Mouse (Mus musculus) brain, embryonic 14.5 days (tissue): ENCODE data around the gene Plxnd1. TPM values are rescaled to one million over a fixed set of nuclear protein-coding genes. Genes with fewer than 3 reads are reported as not detected.

ENCODE experiments used
- DNase-seq: peaks from one replicate; pipeline ENCODE4 v3.0.0-alpha.2; 2011; ENCODE audit warnings: low read depth
- CTCF ChIP-seq: fragments of 200-500 bp; IDR thresholded peaks from 2 replicates; pipeline ENCODE4 v1.5.1; 2012; ENCODE audit warnings: inconsistent platforms, mild to moderate bottlenecking, moderate library complexity, borderline replicate concordance; ENCODE audit not compliant: insufficient read depth, insufficient read length; ENCODE audit errors: extremely low read depth
- POLR2A ChIP-seq: fragments of 200-500 bp; IDR thresholded peaks from 2 replicates; pipeline ENCODE4 v1.6.1; 2012; ENCODE audit warnings: mild to moderate bottlenecking, inconsistent platforms, borderline replicate concordance; ENCODE audit not compliant: poor library complexity, insufficient read depth, insufficient read length, severe bottlenecking; ENCODE audit errors: extremely low read depth
- polyA plus RNA-seq: library from polyadenylated mRNA; depleted of rRNA; stranded (reverse); fragments of >200 nt; gene quantifications from 2 replicates; pipeline ENCODE4 v1.2.3, GENCODE M21; 2012

Gene Plxnd1
- polyA plus RNA-seq, 1 experiment = 38.5 TPM

DNA sequence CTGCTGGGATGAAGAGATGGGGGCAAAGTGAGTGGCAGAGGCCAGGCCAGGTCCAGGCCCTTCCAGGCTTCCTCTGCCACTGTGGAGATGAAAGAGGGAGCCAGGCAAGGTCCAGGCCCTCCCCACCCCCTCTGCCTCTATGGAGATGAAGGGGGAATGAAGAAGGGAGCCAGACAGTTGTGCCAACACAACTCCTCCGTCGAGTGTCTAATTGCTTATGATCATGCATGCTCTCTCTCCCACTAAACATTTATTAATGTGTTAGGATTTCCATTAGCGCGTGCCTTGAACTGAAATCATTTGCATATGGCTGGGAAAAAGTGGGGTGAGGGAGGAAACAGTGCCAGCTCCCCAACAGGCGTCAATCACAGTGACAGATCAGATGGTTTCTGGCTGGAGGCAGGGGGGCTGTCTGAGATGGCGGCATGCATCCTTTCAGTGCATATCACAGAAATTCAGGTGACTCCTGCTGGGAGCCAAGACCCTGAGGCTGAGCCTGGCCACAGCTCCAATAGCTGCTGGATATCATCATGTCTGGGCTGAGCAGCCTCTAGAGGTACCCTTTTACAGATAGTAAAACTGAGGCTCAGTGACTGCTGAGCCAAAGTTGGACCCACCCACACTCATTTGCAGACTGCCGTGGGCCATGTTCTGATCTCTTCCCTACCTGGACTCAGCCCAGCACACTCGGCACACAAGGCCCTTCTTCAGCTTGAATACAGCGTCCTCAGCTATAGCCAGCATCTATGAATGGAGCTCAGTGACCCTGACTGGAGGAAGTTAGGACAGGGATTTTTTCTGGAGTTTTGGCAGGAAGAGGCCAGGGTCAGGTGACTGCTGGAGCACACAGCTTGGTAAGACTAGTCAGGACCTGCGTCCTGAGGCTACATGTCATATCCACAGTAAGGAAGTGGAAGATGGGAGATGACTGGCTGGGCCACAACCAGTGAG, 67.2 kb downstream of the Plxnd1 start:
- DNase-seq = peak; percentile 85

GRCm38 (mm10) chr6:115926416-115926815, 68.4 kb downstream of the Plxnd1 start:
- peak; percentile 57 for DNase-seq
- TF ChIP-seq POLR2A (no peak), CTCF (no peak)

More for the DNA sequence above, 67.2 kb downstream of the Plxnd1 start:
- TF ChIP-seq CTCF = no peak

DNA sequence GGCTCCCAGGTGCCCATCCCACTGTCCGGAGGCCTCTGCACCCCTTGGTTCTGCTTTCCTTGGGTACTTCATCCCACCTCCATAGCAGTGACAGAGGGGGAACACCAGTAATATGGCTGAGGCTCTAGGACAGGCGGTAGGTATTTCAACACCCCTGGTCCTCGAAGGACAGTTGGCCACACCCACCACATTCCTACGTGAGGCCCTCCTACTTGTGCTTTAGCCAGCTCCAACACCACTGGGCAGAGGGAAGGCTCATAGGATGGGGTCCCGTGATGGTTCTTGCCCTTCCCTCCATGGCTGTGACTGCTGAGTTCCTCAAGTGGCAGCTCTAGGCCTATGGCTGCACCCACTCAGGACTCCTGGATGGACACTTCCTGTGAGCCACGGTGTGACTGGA, 70.0 kb downstream of the Plxnd1 start:
- no peak for DNase-seq
- no peak for TF ChIP-seq CTCF
- no peak for TF ChIP-seq POLR2A

GRCm38 (mm10) chr6:115919876-115920275, 74.9 kb downstream of the Plxnd1 start:
- no peak for DNase-seq
- TF ChIP-seq CTCF = no peak
- no peak for TF ChIP-seq POLR2A

- TF ChIP-seq CTCF = no peak
- TF ChIP-seq POLR2A = no peak
- DNase-seq = no peak
These were observed 76.2 kb downstream of the Plxnd1 start for GRCm38 (mm10) chr6:115918615-115919014.

DNA sequence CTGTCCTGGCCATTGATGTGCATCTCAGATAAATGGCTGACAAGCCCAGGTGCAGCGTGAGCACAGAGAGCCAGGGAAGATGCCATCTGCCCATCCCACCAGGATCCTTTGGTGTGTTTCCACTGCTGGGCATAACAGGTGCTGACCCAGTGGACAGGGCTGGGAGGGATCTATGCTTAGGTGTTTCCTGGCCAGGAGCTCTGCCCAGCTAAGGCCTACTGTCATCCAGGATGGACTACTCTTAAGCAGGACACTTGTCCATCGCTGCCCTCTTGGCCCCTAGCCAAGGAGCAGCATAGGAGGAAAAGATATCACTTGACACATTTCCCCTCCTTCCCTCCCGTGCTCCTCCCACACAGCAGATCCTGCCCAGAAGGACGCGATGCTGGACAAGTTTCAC, 78.2 kb downstream of the Plxnd1 start:
- no peak for DNase-seq
- TF ChIP-seq POLR2A = no peak
- TF ChIP-seq CTCF = no peak

DNA sequence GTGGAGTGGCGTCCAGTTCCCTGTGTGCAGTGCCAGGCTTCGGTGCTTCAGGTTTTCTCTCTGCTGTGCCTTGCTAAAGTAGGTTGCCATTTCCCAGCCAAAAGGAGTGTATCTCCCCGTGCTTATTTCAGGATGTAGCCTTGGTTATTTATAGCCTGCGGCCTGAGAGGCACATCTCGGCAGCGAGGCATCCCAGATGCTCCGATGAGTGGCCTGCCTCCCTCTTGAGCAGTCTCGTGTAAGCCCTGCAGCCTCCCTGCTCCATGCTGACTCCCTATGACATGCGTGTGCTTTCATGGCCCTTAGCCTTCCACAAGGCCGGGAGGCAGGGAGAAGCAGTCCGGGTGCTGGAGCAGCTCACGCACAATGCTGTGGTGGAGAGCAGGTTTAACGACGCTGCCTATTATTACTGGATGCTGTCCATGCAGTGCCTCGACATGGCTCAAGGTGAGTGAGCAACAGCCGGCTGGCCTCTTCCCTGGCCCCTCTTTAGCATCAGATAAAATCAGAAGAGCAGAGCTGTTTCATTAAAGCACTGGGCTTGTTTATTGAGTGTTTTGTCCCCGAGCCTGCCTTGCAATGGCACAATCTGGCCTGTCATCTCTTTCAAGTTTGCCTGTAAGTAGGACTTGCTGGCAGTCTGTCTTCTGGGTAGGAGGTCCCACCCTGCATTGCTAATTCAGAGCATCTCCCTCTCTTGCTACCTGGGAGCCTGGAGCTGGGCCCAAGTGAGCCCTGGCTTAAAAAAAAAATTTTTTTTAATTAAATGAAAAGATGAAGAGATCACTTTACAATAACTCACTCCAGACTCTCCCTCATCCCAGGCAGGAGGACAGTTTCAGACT, 79.0 kb downstream of the Plxnd1 start:
- TF ChIP-seq CTCF (no peak), POLR2A (no peak)
- DNase-seq = peak; percentile 30

- DNase-seq = peak; percentile 91
- TF ChIP-seq CTCF (no peak), POLR2A (no peak)
These were observed 80.1 kb downstream of the Plxnd1 start for GRCm38 (mm10) chr6:115914511-115915202.

- DNase-seq = peak; percentile 79
- no peak for TF ChIP-seq POLR2A
- no peak for TF ChIP-seq CTCF
These were observed 81.3 kb downstream of the Plxnd1 start for GRCm38 (mm10) chr6:115913482-115913881.

DNA sequence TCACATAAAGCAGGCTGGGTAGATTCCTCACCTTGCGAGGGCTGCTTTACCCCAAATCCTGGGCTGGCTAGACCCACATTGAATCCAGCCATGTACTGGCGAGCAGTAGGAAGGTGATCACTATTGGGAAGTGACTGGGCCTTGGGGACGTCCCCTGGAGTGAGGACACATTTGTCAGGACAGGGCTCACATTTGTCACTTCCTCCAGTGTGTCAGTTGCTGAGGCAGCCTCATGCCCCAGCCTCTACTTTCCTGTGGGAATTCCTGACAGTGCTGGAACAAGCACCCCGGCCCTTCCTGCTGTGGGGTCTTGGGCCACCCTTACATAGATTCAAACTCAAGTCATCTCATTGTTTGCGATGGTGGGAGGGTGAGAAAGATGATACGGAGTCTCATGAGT, 83.0 kb downstream of the Plxnd1 start:
- TF ChIP-seq POLR2A (no peak), CTCF (no peak)
- DNase-seq = no peak

DNA sequence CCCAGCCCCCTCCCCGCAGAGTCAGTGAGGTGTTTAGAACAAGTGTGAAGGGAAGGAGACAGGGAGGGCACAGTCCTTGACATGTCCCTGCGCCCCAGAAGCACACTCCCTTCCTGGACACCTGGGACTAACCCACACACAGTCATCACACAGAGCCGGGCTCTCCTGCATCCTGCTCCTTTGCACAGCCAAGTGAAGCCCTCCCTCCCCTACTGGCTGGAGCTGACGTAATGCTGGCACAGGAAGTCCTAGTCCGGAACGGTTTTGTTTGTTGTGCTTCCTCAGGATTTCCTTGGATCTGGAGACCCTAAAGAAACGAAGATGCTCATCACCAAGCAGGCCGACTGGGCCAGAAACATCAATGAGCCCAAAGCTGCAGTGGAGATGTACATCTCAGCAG, 84.9 kb downstream of the Plxnd1 start:
- no peak for DNase-seq
- no peak for TF ChIP-seq CTCF
- TF ChIP-seq POLR2A = no peak
